Mouse (Mus musculus): ENCODE measurements around the gene Mmaa.

GRCm38 (mm10) chr8:79338619-79339018 is 43.9 kb upstream of the Mmaa start:
- TF ChIP-seq CTCF (IDR thresholded peaks at IDR 0.05), result no peak
- TF ChIP-seq EP300 (IDR thresholded peaks at IDR 0.05; ENCODE audit: insufficient read depth, low read depth, low read length), result no peak
- TF ChIP-seq POLR2A (IDR thresholded peaks at IDR 0.05; ENCODE audit: insufficient read depth, low read depth, low read length), result no peak

Data from heart, adult 2 months (tissue).